ENCODE assay signal across 8 mouse cellular contexts in the genomic region with DNA sequence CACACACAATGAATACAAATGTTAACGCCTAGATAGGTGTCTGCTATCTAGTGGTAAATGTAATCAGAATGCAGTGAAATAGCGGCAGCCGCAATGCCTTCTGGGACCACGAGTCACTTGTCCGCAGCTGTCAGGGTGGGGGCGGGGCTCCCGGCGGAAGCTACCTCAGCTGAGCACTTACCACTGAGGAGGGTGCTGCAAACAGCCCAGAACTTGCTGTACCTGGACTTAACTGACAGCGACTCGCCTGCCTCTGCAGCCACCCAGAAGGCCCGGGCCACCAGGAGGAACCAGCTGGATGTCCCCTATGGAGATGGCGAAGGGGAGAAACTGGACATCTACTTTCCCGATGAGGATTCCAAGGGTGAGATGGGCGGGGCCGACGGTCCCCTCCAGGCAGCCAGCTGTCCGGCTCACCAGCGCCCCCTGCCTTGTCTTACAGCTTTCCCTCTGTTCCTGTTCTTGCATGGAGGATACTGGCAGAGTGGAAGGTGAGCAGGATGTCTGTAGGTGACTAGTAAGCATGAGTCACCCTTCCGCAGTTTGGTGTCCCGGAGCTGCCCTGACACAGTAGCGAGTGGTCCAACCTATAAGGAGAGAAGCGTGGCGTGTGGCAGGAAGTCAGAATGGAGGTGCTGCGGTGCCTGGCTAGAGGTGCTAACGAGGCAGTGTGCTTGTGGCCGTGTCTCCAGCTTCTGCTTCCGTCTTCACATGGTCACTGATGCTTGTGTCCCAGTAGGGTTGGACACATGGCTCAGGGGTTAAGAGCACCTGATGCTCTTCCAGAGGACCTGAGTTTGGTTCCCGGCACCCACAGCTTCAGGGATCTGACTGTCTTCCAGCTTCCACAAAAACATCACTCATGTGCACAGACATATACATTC. TPM values are rescaled to one million over a fixed set of nuclear protein-coding genes. Genes with fewer than 3 reads are reported as not detected.
DNase-seq lines count a peak whose midpoint lies in the region; ATAC-seq and TF ChIP-seq lines count a peak whose summit lies in the region.

No protein-coding gene starts in this region.

- DNase-seq in G1E (ENCODE audit: low spot score): peak; percentile 72
- peak; percentile 87 for DNase-seq in c-Kit-positive CD71-negative TER-119-negative erythroid progenitor cells, embryonic 14.5 days (ENCODE audit: low read depth)
- peak; percentile 70 to 76 for DNase-seq in heart, postnatal 14 days
- DNase-seq in layer of hippocampus, adult 2 months (ENCODE audit: low spot score in 2 of 2): peak; percentile 44 to 69
- DNase-seq in lung, postnatal 0 days (ENCODE audit: low spot score): peak; percentile 89
- peak; percentile 92 to 95 for DNase-seq in thymus, postnatal 36 days

- peak overlapping the region; percentile 70 for H3K4me3 ChIP-seq in G1E (ENCODE audit: low read depth, low read length)
- peak overlapping the region; percentile 34 for H3K4me3 ChIP-seq in forebrain, embryonic 13.5 days
- peak overlapping the region; percentile 49 for H3K4me3 ChIP-seq in layer of hippocampus, adult 2 months
- peak overlapping the region; percentile 19; the same call in 1 of the 2 replicates for H3K4me3 ChIP-seq in lung, postnatal 0 days (ENCODE audit: low read depth, low read length)
- H3K4me3 ChIP-seq in olfactory bulb, adult 2 months (ENCODE audit: insufficient read depth, low read depth, low read length): peak overlapping the region; percentile 11; the same call in 1 of the 2 replicates

- no peaks in the 10 kb centered on the region for H3K9me3 ChIP-seq in G1E (replicated peaks)
- H3K9me3 ChIP-seq in forebrain, embryonic 13.5 days (replicated peaks): no peaks in the 10 kb centered on the region
- no peaks in the 10 kb centered on the region for H3K9me3 ChIP-seq in lung, postnatal 0 days (ENCODE audit: low read length)

- H3K9ac ChIP-seq in forebrain, embryonic 13.5 days: peak overlapping the region; percentile 22; the same call in 1 of the 2 replicates
- no peak overlapping the region for H3K9ac ChIP-seq in lung, postnatal 0 days (replicated peaks; ENCODE audit: low read depth)

- H3K27ac ChIP-seq in forebrain, embryonic 13.5 days: peak overlapping the region; percentile 2; the same call in 1 of the 2 replicates
- H3K27ac ChIP-seq in layer of hippocampus, adult 2 months: no peak overlapping the region
- no peak overlapping the region for H3K27ac ChIP-seq in lung, postnatal 0 days (ENCODE audit: low read length)
- no peak overlapping the region for H3K27ac ChIP-seq in olfactory bulb, adult 2 months (ENCODE audit: insufficient read depth, low read depth, low read length)

- WGBS in forebrain, embryonic 13.5 days: 18% methylated on average over 28 of the region's 28 CpGs
- WGBS in lung, postnatal 0 days: 19% methylated on average over 28 of the region's 28 CpGs
- 26% methylated on average over 28 of the region's 28 CpGs for WGBS in olfactory bulb, adult 2 months

- peaks cover 58% of the 10 kb centered on the region for H3K4me1 ChIP-seq in G1E (ENCODE audit: insufficient read depth, low read depth, low read length)
- H3K4me1 ChIP-seq in forebrain, embryonic 13.5 days: peaks cover 37% of the 10 kb centered on the region
- H3K4me1 ChIP-seq in lung, postnatal 0 days (ENCODE audit: insufficient read depth, low read depth, low read length): peaks cover 33% of the 10 kb centered on the region; the same call in 1 of the 2 replicates
- H3K4me1 ChIP-seq in olfactory bulb, adult 2 months (ENCODE audit: control insufficient read depth, insufficient read depth, low read length): peaks cover 11% of the 10 kb centered on the region

- peaks cover 13% of the 10 kb centered on the region for H3K36me3 ChIP-seq in G1E (replicated peaks)
- H3K36me3 ChIP-seq in forebrain, embryonic 13.5 days (ENCODE audit: poor library complexity, severe bottlenecking): no peaks in the 10 kb centered on the region
- H3K36me3 ChIP-seq in lung, postnatal 0 days (ENCODE audit: insufficient read depth, low read length): no peaks in the 10 kb centered on the region

- no peak for TF ChIP-seq POLR2A in olfactory bulb, adult 2 months (IDR thresholded peaks at IDR 0.05; ENCODE audit: insufficient read depth, low read depth, low read length)

- TF ChIP-seq CTCF in G1E (IDR thresholded peaks at IDR 0.05; ENCODE audit: low read depth, low read length): peak; percentile 80
- peak; percentile 81 for TF ChIP-seq CTCF in layer of hippocampus, adult 2 months (conservative IDR thresholded peaks at IDR 0.05)
- TF ChIP-seq CTCF in lung, postnatal 0 days (IDR thresholded peaks at IDR 0.05): peak; percentile 86
- TF ChIP-seq CTCF in olfactory bulb, adult 2 months (IDR thresholded peaks at IDR 0.05; ENCODE audit: insufficient read depth, low read depth, low read length): 0 out of 2 replicates have a peak, but pooled peaks have one; percentile 33

- intact Hi-C loops in heart, postnatal 14 days (cut with DNase I): no loop called here

- ATAC-seq in G1E (ENCODE audit: extremely low read depth, insufficient number of reproducible peaks, low FRiP score, poor library complexity, severe bottlenecking): peak; percentile 67
- ATAC-seq in forebrain, embryonic 13.5 days: peak; percentile 77
- ATAC-seq in lung, postnatal 0 days: peak; percentile 63

- peak overlapping the region; percentile 60 for H3K4me2 ChIP-seq in forebrain, embryonic 13.5 days
- H3K4me2 ChIP-seq in lung, postnatal 0 days (replicated peaks; ENCODE audit: low read depth, low read length): peak overlapping the region; percentile 47

- TF ChIP-seq EP300 in lung, postnatal 0 days (IDR thresholded peaks at IDR 0.05): no peak

- no peaks in the 10 kb centered on the region for H3K27me3 ChIP-seq in G1E (ENCODE audit: insufficient read depth, low read length)
- H3K27me3 ChIP-seq in forebrain, embryonic 13.5 days: no peaks in the 10 kb centered on the region
- H3K27me3 ChIP-seq in lung, postnatal 0 days (replicated peaks; ENCODE audit: insufficient read depth, low read length): no peaks in the 10 kb centered on the region

RNA-seq across cellular contexts. Expression of gene Tk1, which starts 6.4 kb away (rescaled TPM):
- total RNA-seq in G1E (2014; fragmentation: Nextera tagmentation) (63.5 and 75.8 TPM in 2 replicates), G1E (2017) (73.2 and 85.0 TPM in 2 replicates)
- polyA plus RNA-seq in G1E (2012): 51.3 and 77.0 TPM in 2 replicates
- 103 and 104 TPM in 2 replicates for polyA plus RNA-seq in forebrain, embryonic 13.5 days (2015; fragmentation: Nextera tagmentation; extraction: Ambion mirVana)
- 1 to 10 TPM; 5.6 to 9.7 TPM for total RNA-seq in heart, postnatal 14 days (2021)
- 1 to 10 TPM; 1.0 to 1.9 TPM for total RNA-seq in layer of hippocampus, adult 2 months (2021)
- 12.4 and 16.0 TPM in 2 replicates for polyA plus RNA-seq in lung, postnatal 0 days (2015; fragmentation: Nextera tagmentation; extraction: Ambion mirVana)
- polyA plus RNA-seq in olfactory bulb, adult 2 months (2012; ENCODE audit: insufficient read depth, insufficient read length, low replicate concordance, missing spikeins): not detected in 2 replicates

RNA-seq across cellular contexts. Expression of gene Afmid, which starts 6.6 kb away (rescaled TPM):
- total RNA-seq in G1E (2014; fragmentation: Nextera tagmentation) (8.1 and 23.0 TPM in 2 replicates), G1E (2017) (6.4 and 6.9 TPM in 2 replicates)
- 3.5 and 3.7 TPM in 2 replicates for polyA plus RNA-seq in G1E (2012)
- 7.4 and 7.5 TPM in 2 replicates for polyA plus RNA-seq in forebrain, embryonic 13.5 days (2015; fragmentation: Nextera tagmentation; extraction: Ambion mirVana)
- 1 to 10 TPM; 4.2 to 6.6 TPM for total RNA-seq in heart, postnatal 14 days (2021)
- 1 to 10 TPM; 4.8 to 7.2 TPM for total RNA-seq in layer of hippocampus, adult 2 months (2021)
- 2.4 and 2.9 TPM in 2 replicates for polyA plus RNA-seq in lung, postnatal 0 days (2015; fragmentation: Nextera tagmentation; extraction: Ambion mirVana)
- not detected in 2 replicates for polyA plus RNA-seq in olfactory bulb, adult 2 months (2012; ENCODE audit: insufficient read depth, insufficient read length, low replicate concordance, missing spikeins)

RNA-seq across cellular contexts. Expression of gene Birc5, which starts 16.7 kb away (rescaled TPM):
- total RNA-seq in G1E (2014; fragmentation: Nextera tagmentation): 82.6 and 131 TPM in 2 replicates
- 228 and 241 TPM in 2 replicates for total RNA-seq in G1E (2017)
- 149 and 184 TPM in 2 replicates for polyA plus RNA-seq in G1E (2012)
- polyA plus RNA-seq in forebrain, embryonic 13.5 days (2015; fragmentation: Nextera tagmentation; extraction: Ambion mirVana): 231 and 243 TPM in 2 replicates
- 1 to 10 TPM; 3.8 to 9.8 TPM for total RNA-seq in heart, postnatal 14 days (2021)
- 1 to 10 TPM in 1 of 2 experiments, under 1 TPM in 1; 0.86 to 1.5 TPM for total RNA-seq in layer of hippocampus, adult 2 months (2021)
- 15.0 and 26.2 TPM in 2 replicates for polyA plus RNA-seq in lung, postnatal 0 days (2015; fragmentation: Nextera tagmentation; extraction: Ambion mirVana)
- not detected in 2 replicates for polyA plus RNA-seq in olfactory bulb, adult 2 months (2012; ENCODE audit: insufficient read depth, insufficient read length, low replicate concordance, missing spikeins)

RNA-seq across cellular contexts. Expression of gene Gm20708, which starts 22.9 kb away (rescaled TPM):
- total RNA-seq in G1E (2014; fragmentation: Nextera tagmentation) (8.7 TPM in 2 replicates), G1E (2017) (0.29 TPM in 1 of 2 replicates, not detected in the other)
- 0.07 and 0.09 TPM in 2 replicates for polyA plus RNA-seq in G1E (2012)
- 0.36 and 0.49 TPM in 2 replicates for polyA plus RNA-seq in forebrain, embryonic 13.5 days (2015; fragmentation: Nextera tagmentation; extraction: Ambion mirVana)
- total RNA-seq in heart, postnatal 14 days (2021): 1 to 10 TPM in 1 of 2 experiments, under 1 TPM in 1; 0.98 to 2.3 TPM
- total RNA-seq in layer of hippocampus, adult 2 months (2021): 1 to 10 TPM; 1.6 to 1.7 TPM
- polyA plus RNA-seq in lung, postnatal 0 days (2015; fragmentation: Nextera tagmentation; extraction: Ambion mirVana): 0.27 TPM in 1 of 2 replicates, not detected in the other
- polyA plus RNA-seq in olfactory bulb, adult 2 months (2012; ENCODE audit: insufficient read depth, insufficient read length, low replicate concordance, missing spikeins): not detected in 2 replicates

RNA-seq across cellular contexts. Expression of gene Syngr2, which starts 22.9 kb away (rescaled TPM):
- 221 and 236 TPM in 2 replicates for total RNA-seq in G1E (2014; fragmentation: Nextera tagmentation)
- total RNA-seq in G1E (2017): 95.8 and 105 TPM in 2 replicates
- polyA plus RNA-seq in G1E (2012): 189 and 211 TPM in 2 replicates
- 15.9 and 17.4 TPM in 2 replicates for polyA plus RNA-seq in forebrain, embryonic 13.5 days (2015; fragmentation: Nextera tagmentation; extraction: Ambion mirVana)
- total RNA-seq in heart, postnatal 14 days (2021): 100 to 1,000 TPM; 108 to 109 TPM
- total RNA-seq in layer of hippocampus, adult 2 months (2021): 10 to 100 TPM; 10.2 to 13.4 TPM
- 96.0 and 108 TPM in 2 replicates for polyA plus RNA-seq in lung, postnatal 0 days (2015; fragmentation: Nextera tagmentation; extraction: Ambion mirVana)
- not detected in 2 replicates for polyA plus RNA-seq in olfactory bulb, adult 2 months (2012; ENCODE audit: insufficient read depth, insufficient read length, low replicate concordance, missing spikeins)

Comparison
In these comparisons a context has a peak if more than half of its experiments do, and no peak if none do; other contexts are left out.
1. H3K4me3 ChIP-seq: peak in every context shown above with its lines; median percentile 70 in G1E; 49 in layer of hippocampus, adult 2 months; 34 in forebrain, embryonic 13.5 days; 19 in lung, postnatal 0 days; 11 in olfactory bulb, adult 2 months.
2. CTCF ChIP-seq: peak in every context shown above with its lines; median percentile 86 in lung, postnatal 0 days; 81 in layer of hippocampus, adult 2 months; 80 in G1E; 33 in olfactory bulb, adult 2 months.
3. RNA of gene Tk1, which starts 6.4 kb away (polyA plus RNA-seq): 103 to 104 TPM in forebrain, embryonic 13.5 days, 51.3 to 77.0 TPM in G1E and 12.4 to 16.0 TPM in lung, postnatal 0 days; not detected in olfactory bulb, adult 2 months; every median in the first group is over 10 times any median in the second.
4. Peak in every context shown above with its lines, with median percentiles within 50 percentile points of each other: ATAC-seq and DNase-seq.